13 mouse cellular contexts compared by ENCODE assay signal in the genomic region with DNA sequence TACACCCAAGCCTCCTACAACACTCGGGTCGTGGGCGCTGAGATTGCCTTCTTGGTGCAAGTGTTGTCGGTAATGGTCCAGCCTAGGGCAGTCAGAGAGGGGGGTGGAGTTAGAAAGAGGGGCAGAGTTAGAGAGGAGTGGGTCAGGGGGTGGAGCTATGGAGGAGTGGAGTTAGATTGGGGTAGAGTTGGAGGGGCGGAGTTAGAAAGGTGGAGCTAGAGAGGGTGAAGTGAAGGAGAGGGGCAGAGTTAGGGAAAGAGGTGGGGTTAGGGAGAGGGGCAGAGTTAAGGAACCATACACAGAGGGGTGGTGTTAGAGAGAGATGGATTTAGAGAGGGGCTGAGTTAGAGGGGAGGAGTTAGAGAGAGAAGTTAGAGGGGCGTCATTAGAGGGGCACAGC. TPM values are rescaled to one million over a fixed set of nuclear protein-coding genes. Genes with fewer than 3 reads are reported as not detected.
DNase-seq lines count a peak whose midpoint lies in the region; ATAC-seq lines count a peak whose summit lies in the region.
"Had no signal": no experiment of that assay in that cellular context is flagged by ENCODE, and none has a peak within 500 bp of the region (broad histone marks: within the 10 kb centered on the region; RNA-seq: fewer than 3 reads in every experiment).

No protein-coding gene starts in this region.

- 0 out of 2 replicates have a peak, but pooled peaks have one; percentile 27 for ATAC-seq in forebrain, embryonic 11.5 days (replicated peaks; ENCODE audit: low FRiP score)
- ATAC-seq in forebrain, embryonic 12.5 days (ENCODE audit: low FRiP score): no peak
- ATAC-seq in lung, embryonic 16.5 days (ENCODE audit: low read depth): peak; percentile 28; the same call in 1 of the 2 replicates
- ATAC-seq in embryonic facial prominence, embryonic 15.5 days (ENCODE audit: insufficient number of reproducible peaks, low FRiP score, low TSS enrichment, low read depth): peak; percentile 37; the same call in 1 of the 2 replicates
- 0 out of 2 replicates have a peak, but pooled peaks have one; percentile 6 for ATAC-seq in midbrain, embryonic 14.5 days (ENCODE audit: low FRiP score, low TSS enrichment)
- no peak for ATAC-seq in intestine, embryonic 15.5 days

- no peak overlapping the region for H3K4me3 ChIP-seq in forebrain, embryonic 11.5 days (ENCODE audit: low read depth, low read length)
- H3K4me3 ChIP-seq in forebrain, embryonic 12.5 days (replicated peaks): no peak overlapping the region
- H3K4me3 ChIP-seq in lung, embryonic 16.5 days (ENCODE audit: low read length): no peak overlapping the region
- H3K4me3 ChIP-seq in embryonic facial prominence, embryonic 15.5 days (replicated peaks): no peak overlapping the region
- H3K4me3 ChIP-seq in midbrain, embryonic 14.5 days (replicated peaks; ENCODE audit: low read depth, low read length): no peak overlapping the region
- no peak overlapping the region for H3K4me3 ChIP-seq in intestine, embryonic 15.5 days (replicated peaks)
- H3K4me3 ChIP-seq: heart, adult 2 months; megakaryocyte, embryonic 14.5 days had no signal

- H3K36me3 ChIP-seq in forebrain, embryonic 11.5 days (ENCODE audit: control insufficient read depth, insufficient read depth, low read length): no peaks in the 10 kb centered on the region
- no peaks in the 10 kb centered on the region for H3K36me3 ChIP-seq in forebrain, embryonic 12.5 days (replicated peaks)
- H3K36me3 ChIP-seq in lung, embryonic 16.5 days (ENCODE audit: control insufficient read depth, insufficient read depth, low read length): no peaks in the 10 kb centered on the region
- no peaks in the 10 kb centered on the region for H3K36me3 ChIP-seq in embryonic facial prominence, embryonic 15.5 days
- H3K36me3 ChIP-seq in midbrain, embryonic 14.5 days (ENCODE audit: control insufficient read depth, insufficient read depth, low read length): no peaks in the 10 kb centered on the region
- no peaks in the 10 kb centered on the region for H3K36me3 ChIP-seq in intestine, embryonic 15.5 days

- peaks cover 2% of the 10 kb centered on the region; the same call in 1 of the 2 replicates for H3K27me3 ChIP-seq in forebrain, embryonic 11.5 days (ENCODE audit: control insufficient read depth, insufficient read depth, low read length)
- H3K27me3 ChIP-seq in forebrain, embryonic 12.5 days: peaks cover 26% of the 10 kb centered on the region
- no peaks in the 10 kb centered on the region for H3K27me3 ChIP-seq in lung, embryonic 16.5 days (ENCODE audit: control insufficient read depth, insufficient read depth, low read depth, low read length)
- H3K27me3 ChIP-seq in embryonic facial prominence, embryonic 15.5 days: no peaks in the 10 kb centered on the region
- no peaks in the 10 kb centered on the region for H3K27me3 ChIP-seq in midbrain, embryonic 14.5 days (ENCODE audit: control insufficient read depth, insufficient read depth, low read length)
- H3K27me3 ChIP-seq in intestine, embryonic 15.5 days (replicated peaks): no peaks in the 10 kb centered on the region

- intact Hi-C loops in heart, postnatal 10 days (cut with DNase I): loop anchor here (2.0 kb wide), 2 partner anchors 44 to 434 kb away; no protein-coding TSS in a partner anchor

- no peak overlapping the region for H3K27ac ChIP-seq in forebrain, embryonic 11.5 days (ENCODE audit: low read depth, low read length)
- no peak overlapping the region for H3K27ac ChIP-seq in forebrain, embryonic 12.5 days
- no peak overlapping the region for H3K27ac ChIP-seq in lung, embryonic 16.5 days (ENCODE audit: low read length)
- no peak overlapping the region for H3K27ac ChIP-seq in embryonic facial prominence, embryonic 15.5 days (replicated peaks)
- no peak overlapping the region for H3K27ac ChIP-seq in midbrain, embryonic 14.5 days (replicated peaks; ENCODE audit: low read depth, low read length)
- H3K27ac ChIP-seq in intestine, embryonic 15.5 days: no peak overlapping the region
- H3K27ac ChIP-seq: heart, adult 2 months had no signal

- no peak for DNase-seq in forebrain, embryonic 11.5 days (ENCODE audit: low spot score)
- no peak for DNase-seq in lung, postnatal 14 days
- no peak for DNase-seq in midbrain, embryonic 14.5 days
- no peak for DNase-seq in heart, postnatal 10 days

- no peak overlapping the region for H3K4me2 ChIP-seq in forebrain, embryonic 11.5 days (ENCODE audit: low read depth, low read length, severe bottlenecking)
- no peak overlapping the region for H3K4me2 ChIP-seq in forebrain, embryonic 12.5 days
- H3K4me2 ChIP-seq in lung, embryonic 16.5 days (ENCODE audit: low read depth, low read length): no peak overlapping the region
- no peak overlapping the region for H3K4me2 ChIP-seq in embryonic facial prominence, embryonic 15.5 days (replicated peaks)
- H3K4me2 ChIP-seq in midbrain, embryonic 14.5 days (ENCODE audit: low read length): no peak overlapping the region
- no peak overlapping the region for H3K4me2 ChIP-seq in intestine, embryonic 15.5 days (replicated peaks)

- no peaks in the 10 kb centered on the region for H3K4me1 ChIP-seq in forebrain, embryonic 11.5 days (replicated peaks; ENCODE audit: control insufficient read depth, insufficient read depth, low read length)
- H3K4me1 ChIP-seq in forebrain, embryonic 12.5 days: peaks cover 7% of the 10 kb centered on the region; the same call in 1 of the 2 replicates
- no peaks in the 10 kb centered on the region for H3K4me1 ChIP-seq in lung, embryonic 16.5 days (replicated peaks; ENCODE audit: control insufficient read depth, insufficient read depth, low read length)
- H3K4me1 ChIP-seq in embryonic facial prominence, embryonic 15.5 days: peaks cover 5% of the 10 kb centered on the region; the same call in 1 of the 2 replicates
- H3K4me1 ChIP-seq in midbrain, embryonic 14.5 days (ENCODE audit: control insufficient read depth, insufficient read depth, low read length): no peaks in the 10 kb centered on the region
- peaks cover 15% of the 10 kb centered on the region for H3K4me1 ChIP-seq in intestine, embryonic 15.5 days (replicated peaks)
- H3K4me1 ChIP-seq: megakaryocyte, embryonic 14.5 days had no signal

- WGBS in forebrain, embryonic 11.5 days: 21% methylated on average over 6 of the region's 6 CpGs
- WGBS in forebrain, embryonic 12.5 days: 25% methylated on average over 6 of the region's 6 CpGs
- 28% methylated on average over 6 of the region's 6 CpGs for WGBS in lung, embryonic 16.5 days
- WGBS in embryonic facial prominence, embryonic 15.5 days: 25% methylated on average over 6 of the region's 6 CpGs
- WGBS in midbrain, embryonic 14.5 days: 28% methylated on average over 6 of the region's 6 CpGs
- 47% methylated on average over 6 of the region's 6 CpGs for WGBS in intestine, embryonic 15.5 days

- no peaks in the 10 kb centered on the region for H3K9me3 ChIP-seq in forebrain, embryonic 11.5 days (ENCODE audit: control insufficient read depth, low read length)
- H3K9me3 ChIP-seq in forebrain, embryonic 12.5 days: no peaks in the 10 kb centered on the region
- no peaks in the 10 kb centered on the region for H3K9me3 ChIP-seq in lung, embryonic 16.5 days (ENCODE audit: control insufficient read depth, low read length)
- H3K9me3 ChIP-seq in embryonic facial prominence, embryonic 15.5 days (replicated peaks): no peaks in the 10 kb centered on the region
- H3K9me3 ChIP-seq in midbrain, embryonic 14.5 days (ENCODE audit: control insufficient read depth, low read length): no peaks in the 10 kb centered on the region
- no peaks in the 10 kb centered on the region for H3K9me3 ChIP-seq in intestine, embryonic 15.5 days

- H3K9ac ChIP-seq in forebrain, embryonic 11.5 days (ENCODE audit: low read length): no peak overlapping the region
- no peak overlapping the region for H3K9ac ChIP-seq in forebrain, embryonic 12.5 days
- no peak overlapping the region for H3K9ac ChIP-seq in lung, embryonic 16.5 days (ENCODE audit: low read length)
- H3K9ac ChIP-seq in embryonic facial prominence, embryonic 15.5 days: no peak overlapping the region
- H3K9ac ChIP-seq in midbrain, embryonic 14.5 days (replicated peaks; ENCODE audit: low read length): no peak overlapping the region
- H3K9ac ChIP-seq in intestine, embryonic 15.5 days: no peak overlapping the region

RNA-seq across cellular contexts. Expression of gene Pnliprp2, which starts 2.8 kb away (rescaled TPM):
- polyA plus RNA-seq in forebrain, embryonic 11.5 days (2014; fragmentation: Nextera tagmentation; extraction: Ambion mirVana): not detected in 2 replicates
- not detected in 2 replicates for polyA plus RNA-seq in forebrain, embryonic 12.5 days (2016; fragmentation: Nextera tagmentation; extraction: Ambion mirVana)
- 0.13 and 0.21 TPM in 2 replicates for polyA plus RNA-seq in lung, embryonic 16.5 days (2015; fragmentation: Nextera tagmentation; extraction: Ambion mirVana)
- polyA plus RNA-seq in embryonic facial prominence, embryonic 15.5 days (2015; fragmentation: Nextera tagmentation; extraction: Ambion mirVana): 0.11 TPM in 2 replicates
- polyA plus RNA-seq in midbrain, embryonic 14.5 days (2014; fragmentation: Nextera tagmentation; extraction: Ambion mirVana): not detected in 2 replicates
- total RNA-seq in heart, postnatal 10 days (2021): not detected
- 5.4 and 15.2 TPM in 2 replicates for polyA plus RNA-seq in intestine, embryonic 15.5 days (2015; fragmentation: Nextera tagmentation; extraction: Ambion mirVana)
- total RNA-seq: adrenal gland, postnatal 25 days; heart, adult 2 months had no signal
- polyA plus RNA-seq: heart, adult 2 months had no signal

RNA-seq across cellular contexts. Expression of gene 1700019N19Rik, which starts 31.9 kb away (rescaled TPM):
- polyA plus RNA-seq in forebrain, embryonic 11.5 days (2014; fragmentation: Nextera tagmentation; extraction: Ambion mirVana): not detected in 2 replicates
- polyA plus RNA-seq in forebrain, embryonic 12.5 days (2016; fragmentation: Nextera tagmentation; extraction: Ambion mirVana): not detected in 2 replicates
- not detected in 2 replicates for polyA plus RNA-seq in lung, embryonic 16.5 days (2015; fragmentation: Nextera tagmentation; extraction: Ambion mirVana)
- not detected in 2 replicates for polyA plus RNA-seq in embryonic facial prominence, embryonic 15.5 days (2015; fragmentation: Nextera tagmentation; extraction: Ambion mirVana)
- polyA plus RNA-seq in midbrain, embryonic 14.5 days (2014; fragmentation: Nextera tagmentation; extraction: Ambion mirVana): not detected in 2 replicates
- total RNA-seq in heart, postnatal 10 days (2021): not detected
- polyA plus RNA-seq in intestine, embryonic 15.5 days (2015; fragmentation: Nextera tagmentation; extraction: Ambion mirVana): not detected in 2 replicates
- total RNA-seq: adrenal gland, postnatal 25 days; heart, adult 2 months had no signal

RNA-seq across cellular contexts. Expression of gene Pnliprp1, which starts 33.6 kb away (rescaled TPM):
- polyA plus RNA-seq in forebrain, embryonic 11.5 days (2014; fragmentation: Nextera tagmentation; extraction: Ambion mirVana): not detected in 2 replicates
- not detected in 2 replicates for polyA plus RNA-seq in forebrain, embryonic 12.5 days (2016; fragmentation: Nextera tagmentation; extraction: Ambion mirVana)
- 0.30 and 2.6 TPM in 2 replicates for polyA plus RNA-seq in lung, embryonic 16.5 days (2015; fragmentation: Nextera tagmentation; extraction: Ambion mirVana)
- 0.59 and 0.96 TPM in 2 replicates for polyA plus RNA-seq in embryonic facial prominence, embryonic 15.5 days (2015; fragmentation: Nextera tagmentation; extraction: Ambion mirVana)
- polyA plus RNA-seq in midbrain, embryonic 14.5 days (2014; fragmentation: Nextera tagmentation; extraction: Ambion mirVana): not detected in 2 replicates
- under 1 TPM in 1 of 2 experiments, not detected in 1; 0.47 TPM for total RNA-seq in heart, postnatal 10 days (2021)
- 1,391 and 3,102 TPM in 2 replicates for polyA plus RNA-seq in intestine, embryonic 15.5 days (2015; fragmentation: Nextera tagmentation; extraction: Ambion mirVana)
- total RNA-seq: adrenal gland, postnatal 25 days; heart, adult 2 months had no signal
- polyA plus RNA-seq: frontal cortex, adult 2 months; urinary bladder, adult 2 months had no signal

Comparison
In these comparisons a context has a peak if more than half of its experiments do, and no peak if none do; other contexts are left out.
1. ATAC-seq: peak in forebrain, embryonic 11.5 days (single experiment), lung, embryonic 16.5 days (single experiment), embryonic facial prominence, embryonic 15.5 days (single experiment) and midbrain, embryonic 14.5 days (single experiment); none in forebrain, embryonic 12.5 days (single experiment) and intestine, embryonic 15.5 days (single experiment).
2. RNA of gene Pnliprp1, which starts 33.6 kb away (polyA plus RNA-seq): 1,391 to 3,102 TPM in intestine, embryonic 15.5 days; 0.59 to 0.96 TPM in embryonic facial prominence, embryonic 15.5 days, 0.30 to 2.6 TPM in lung, embryonic 16.5 days, not detected in forebrain, embryonic 11.5 days, not detected in forebrain, embryonic 12.5 days and not detected in midbrain, embryonic 14.5 days; every median in the first group is over 100 times any median in the second.